Mouse (Mus musculus): ENCODE results near the gene Fbln5. TPM values are rescaled to one million over a fixed set of nuclear protein-coding genes. Genes with fewer than 3 reads are reported as not detected.

Gene Fbln5
- total RNA-seq (2014; rRNA removed) (7.8 and 16.8 TPM in 2 replicates), polyA plus RNA-seq (2015; fragmentation: Nextera tagmentation; extraction: Ambion mirVana) (21.8 and 23.5 TPM in 2 replicates)

GRCm38 (mm10) chr12:101818608-101819370 lies at the start of gene Fbln5:
Fbln5 (minus strand) TSS chr12:101819055.
- ATAC-seq: peak; percentile 66
- Histone ChIP-seq H3K4me3 (ENCODE audit: low read length) (peak within 1 kb of the TSS; percentile 45), H3K9ac (replicated peaks; ENCODE audit: low read length) (peak within 1 kb of the TSS; percentile 36), H3K4me1 (ENCODE audit: insufficient read depth, low read length) (peaks cover 7% of the 10 kb centered on the region), H3K9me3 (ENCODE audit: low read length) (no peaks in the 10 kb centered on the region), H3K27me3 (ENCODE audit: insufficient read depth, low read length) (no peaks in the 10 kb centered on the region), H3K36me3 (ENCODE audit: insufficient read depth, low read length) (no peaks in the 10 kb centered on the region), H3K27ac (no peak within 1 kb of the TSS), H3K4me2 (ENCODE audit: low read depth, low read length) (peak within 1 kb of the TSS; percentile 74)
- DNase-seq (ENCODE audit: low spot score): peak; percentile 49
- WGBS: 1% methylated on average over 46 of the region's 46 CpGs
- TF ChIP-seq CTCF (IDR thresholded peaks at IDR 0.05; ENCODE audit: low read depth): no peak

GRCm38 (mm10) chr12:101862286-101862964 lies 43.6 kb upstream of the Fbln5 start:
- 83% methylated on average over 10 of the region's 10 CpGs for WGBS
- no peak overlapping the region for H3K9ac ChIP-seq (replicated peaks; ENCODE audit: low read length)
- no peaks in the 10 kb centered on the region for H3K9me3 ChIP-seq (ENCODE audit: low read length)
- no peak overlapping the region for H3K27ac ChIP-seq
- TF ChIP-seq CTCF (IDR thresholded peaks at IDR 0.05; ENCODE audit: low read depth): no peak
- no peak overlapping the region for H3K4me3 ChIP-seq (ENCODE audit: low read length)
- ATAC-seq (no peak), DNase-seq (ENCODE audit: low spot score) (no peak)
- H3K4me1 ChIP-seq (ENCODE audit: insufficient read depth, low read length): no peaks in the 10 kb centered on the region
- H3K27me3 ChIP-seq (ENCODE audit: insufficient read depth, low read length): no peaks in the 10 kb centered on the region
- H3K4me2 ChIP-seq (ENCODE audit: low read depth, low read length): no peak overlapping the region
- no peaks in the 10 kb centered on the region for H3K36me3 ChIP-seq (ENCODE audit: insufficient read depth, low read length)

GRCm38 (mm10) chr12:101860256-101860655 lies 41.4 kb upstream of the Fbln5 start:
- Histone ChIP-seq H3K4me2 (ENCODE audit: low read depth, low read length) (no peak overlapping the region), H3K27me3 (ENCODE audit: insufficient read depth, low read length) (no peaks in the 10 kb centered on the region), H3K4me1 (ENCODE audit: insufficient read depth, low read length) (no peaks in the 10 kb centered on the region), H3K4me3 (ENCODE audit: low read length) (no peak overlapping the region), H3K36me3 (ENCODE audit: insufficient read depth, low read length) (no peaks in the 10 kb centered on the region), H3K9me3 (ENCODE audit: low read length) (no peaks in the 10 kb centered on the region), H3K9ac (replicated peaks; ENCODE audit: low read length) (no peak overlapping the region), H3K27ac (no peak overlapping the region)
- no peak for DNase-seq (ENCODE audit: low spot score)
- TF ChIP-seq CTCF (IDR thresholded peaks at IDR 0.05; ENCODE audit: low read depth): no peak
- 93% methylated on average over 1 of the region's 1 CpGs for WGBS
- ATAC-seq: no peak

DNA sequence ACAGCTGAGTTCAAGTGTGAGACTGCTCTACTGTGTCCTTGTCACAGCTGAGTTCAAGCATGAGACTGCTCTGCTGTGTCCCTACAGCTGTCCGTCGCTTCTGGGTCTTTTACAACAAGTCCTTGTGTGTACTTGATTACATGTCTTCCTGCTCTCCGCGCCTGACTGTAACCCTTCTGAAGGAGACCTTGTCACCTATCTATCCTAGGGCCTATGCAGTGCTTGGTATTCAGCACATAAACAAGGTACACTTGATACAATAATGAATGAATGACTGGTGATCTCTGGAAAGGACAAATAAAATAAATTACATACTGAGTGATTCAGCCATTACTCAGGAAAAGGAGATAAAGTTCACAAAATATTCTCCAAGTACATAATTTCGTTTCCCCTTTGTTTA lies 39.2 kb upstream of the Fbln5 start:
- WGBS: 96% methylated on average over 5 of the region's 5 CpGs
- Histone ChIP-seq H3K4me1 (ENCODE audit: insufficient read depth, low read length) (no peaks in the 10 kb centered on the region), H3K9me3 (ENCODE audit: low read length) (no peaks in the 10 kb centered on the region), H3K36me3 (ENCODE audit: insufficient read depth, low read length) (no peaks in the 10 kb centered on the region), H3K27me3 (ENCODE audit: insufficient read depth, low read length) (no peaks in the 10 kb centered on the region), H3K4me3 (ENCODE audit: low read length) (no peak overlapping the region), H3K27ac (no peak overlapping the region), H3K4me2 (ENCODE audit: low read depth, low read length) (no peak overlapping the region), H3K9ac (replicated peaks; ENCODE audit: low read length) (no peak overlapping the region)
- DNase-seq (ENCODE audit: low spot score) (no peak), ATAC-seq (no peak)
- TF ChIP-seq CTCF (IDR thresholded peaks at IDR 0.05; ENCODE audit: low read depth): no peak

DNA sequence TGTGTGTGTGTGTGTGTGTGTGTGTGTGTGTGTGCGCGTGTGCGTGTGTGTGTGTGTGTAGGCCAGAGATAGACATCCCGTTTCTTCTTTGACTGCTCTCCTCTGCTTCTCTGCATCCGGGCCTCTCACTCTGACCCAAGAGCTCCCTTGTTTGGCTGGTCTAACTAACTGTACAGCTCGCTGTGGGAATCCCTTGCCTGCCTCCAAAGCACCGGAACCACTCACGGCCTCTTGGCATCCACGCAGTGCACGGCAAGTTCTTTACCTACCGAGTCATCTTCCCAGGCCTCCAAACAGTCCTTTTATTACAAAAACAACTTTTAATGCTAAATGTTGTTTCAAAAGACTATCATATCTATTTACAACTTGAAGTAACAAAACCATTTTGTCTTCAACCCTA lies 35.5 kb upstream of the Fbln5 start:
- no peak overlapping the region for H3K4me3 ChIP-seq (ENCODE audit: low read length)
- ATAC-seq (no peak), DNase-seq (ENCODE audit: low spot score) (no peak)
- H3K27me3 ChIP-seq (ENCODE audit: insufficient read depth, low read length): no peaks in the 10 kb centered on the region
- no peak overlapping the region for H3K9ac ChIP-seq (replicated peaks; ENCODE audit: low read length)
- TF ChIP-seq CTCF (IDR thresholded peaks at IDR 0.05; ENCODE audit: low read depth): no peak
- H3K4me1 ChIP-seq (ENCODE audit: insufficient read depth, low read length): no peaks in the 10 kb centered on the region
- H3K36me3 ChIP-seq (ENCODE audit: insufficient read depth, low read length): no peaks in the 10 kb centered on the region
- 93% methylated on average over 11 of the region's 11 CpGs for WGBS
- no peaks in the 10 kb centered on the region for H3K9me3 ChIP-seq (ENCODE audit: low read length)
- H3K27ac ChIP-seq: no peak overlapping the region
- H3K4me2 ChIP-seq (ENCODE audit: low read depth, low read length): no peak overlapping the region

GRCm38 (mm10) chr12:101851846-101852564 lies 33.1 kb upstream of the Fbln5 start:
- no peak overlapping the region for H3K4me2 ChIP-seq (ENCODE audit: low read depth, low read length)
- ATAC-seq (no peak), DNase-seq (ENCODE audit: low spot score) (no peak)
- TF ChIP-seq CTCF (IDR thresholded peaks at IDR 0.05; ENCODE audit: low read depth): no peak
- no peaks in the 10 kb centered on the region for H3K27me3 ChIP-seq (ENCODE audit: insufficient read depth, low read length)
- no peaks in the 10 kb centered on the region for H3K9me3 ChIP-seq (ENCODE audit: low read length)
- no peak overlapping the region for H3K9ac ChIP-seq (replicated peaks; ENCODE audit: low read length)
- no peaks in the 10 kb centered on the region for H3K36me3 ChIP-seq (ENCODE audit: insufficient read depth, low read length)
- 87% methylated on average over 7 of the region's 7 CpGs for WGBS
- H3K4me1 ChIP-seq (ENCODE audit: insufficient read depth, low read length): no peaks in the 10 kb centered on the region
- no peak overlapping the region for H3K4me3 ChIP-seq (ENCODE audit: low read length)
- H3K27ac ChIP-seq: no peak overlapping the region
